Mouse (Mus musculus) heart, adult 2 months (tissue): Measurements from ENCODE around the gene Arl5b. TPM values are rescaled to one million over a fixed set of nuclear protein-coding genes. Genes with fewer than 3 reads are reported as not detected.

Experiments used
- DNase-seq, 2 experiments: peaks; one replicate each; pipeline ENCODE4 v3.0.0; 2021
- H3K27ac ChIP-seq: fragments of 200-600 bp; 2 replicates; pipeline ENCODE4 v1.8.1; 2022
- H3K27me3 ChIP-seq: fragments of 200-500 bp; 2 replicates; pipeline ENCODE4 v1.6.1; 2012; ENCODE audit warnings: mild to moderate bottlenecking, low read length, inconsistent platforms, mixed read lengths; ENCODE audit not compliant: control insufficient read depth, insufficient read depth
- H3K36me3 ChIP-seq: fragments of 200-500 bp; 2 replicates; pipeline ENCODE4 v1.6.1; 2012; ENCODE audit warnings: low read length, inconsistent platforms; ENCODE audit not compliant: control insufficient read depth, insufficient read depth
- H3K4me1 ChIP-seq: fragments of 200-500 bp; 2 replicates; pipeline ENCODE4 v1.6.1; 2011; ENCODE audit warnings: low read length; ENCODE audit not compliant: control insufficient read depth, insufficient read depth
- H3K4me3 ChIP-seq: fragments of 200-600 bp; 2 replicates; pipeline ENCODE4 v1.8.1; 2022
- H3K79me2 ChIP-seq: fragments of 200-500 bp; replicated peaks from 2 replicates; pipeline ENCODE4 v1.6.1; 2012; ENCODE audit warnings: mild to moderate bottlenecking, inconsistent platforms, low read length, moderate library complexity, mixed read lengths; ENCODE audit not compliant: control insufficient read depth, insufficient read depth
- H3K9ac ChIP-seq: fragments of 200-500 bp; 2 replicates; pipeline ENCODE4 v1.6.1; 2012; ENCODE audit warnings: low read depth, mild to moderate bottlenecking, control low read depth, inconsistent platforms, low read length, mixed read lengths
- CTCF ChIP-seq: fragments of 200-600 bp; IDR thresholded peaks from 2 replicates; pipeline ENCODE4 v1.8.1; 2022; ENCODE audit warnings: antibody characterized with exemption, mild to moderate bottlenecking, moderate library complexity
- EP300 ChIP-seq: fragments of 200-500 bp; IDR thresholded peaks from 2 replicates; pipeline ENCODE4 v1.6.1; 2011; ENCODE audit warnings: low read depth, low read length, control low read depth; ENCODE audit not compliant: insufficient read depth
- POLR2A ChIP-seq: fragments of 200-500 bp; IDR thresholded peaks from 2 replicates; pipeline ENCODE4 v1.6.1; 2011; ENCODE audit warnings: mild to moderate bottlenecking, low read depth, low read length, control low read depth; ENCODE audit not compliant: insufficient read depth
- WGBS: fragments of 180-500 bp; shearing (Covaris S2); methylation state at CpG from one replicate; pipeline ENCODE4 v1.1.7; 2018; 5-methylcytosine and 5-hydroxymethylcytosine counted together
- intact Hi-C: fragments of 180-260 bp; cut with DNase I; formaldehyde crosslinking; loops from one replicate; pipeline ENCODE4 v1.15.1; 2025
- polyA plus RNA-seq: library from polyadenylated mRNA; depleted of rRNA; stranded (reverse); fragments of >200 nt; gene quantifications from 2 replicates; pipeline ENCODE4 v1.2.3, GENCODE M21; 2012
- total RNA-seq, 2 experiments: library from RNA; stranded (reverse); gene quantifications; 2 replicates each; pipeline ENCODE4 v1.2.3; 2021

Gene Arl5b
- total and polyA plus RNA-seq, 3 experiments: 6.5 to 26.7 (median 26.5) TPM

- H3K4me3 ChIP-seq: no peak overlapping the region
- peaks cover 4% of the 10 kb centered on the region for H3K79me2 ChIP-seq
- 33% methylated on average over 1 of the region's 1 CpGs for WGBS
- TF ChIP-seq EP300: peak; percentile 70; the same call in 1 of the 2 replicates
- TF ChIP-seq POLR2A: no peak
- H3K36me3 ChIP-seq: peaks cover 42% of the 10 kb centered on the region
- H3K9ac ChIP-seq: no peak overlapping the region
- intact Hi-C loops: no loop called here
- H3K4me1 ChIP-seq: peaks cover 11% of the 10 kb centered on the region
- peak overlapping the region; percentile 67 for H3K27ac ChIP-seq
- H3K27me3 ChIP-seq: no peaks in the 10 kb centered on the region
- DNase-seq: peak in 1 of 2 experiments; percentile 25
These were observed 14.6 kb downstream of the Arl5b start for GRCm38 (mm10) chr2:15063815-15064214.

GRCm38 (mm10) chr2:15064380-15065269, 15.4 kb downstream of the Arl5b start:
- Histone ChIP-seq H3K27me3 (no peaks in the 10 kb centered on the region), H3K9ac (no peak overlapping the region), H3K27ac (peak overlapping the region; percentile 67), H3K36me3 (peaks cover 38% of the 10 kb centered on the region), H3K4me3 (no peak overlapping the region), H3K79me2 (peaks cover 4% of the 10 kb centered on the region), H3K4me1 (peaks cover 11% of the 10 kb centered on the region)
- intact Hi-C loops: no loop called here
- TF ChIP-seq CTCF (no peak), POLR2A (no peak), EP300 (no peak)
- no peak for DNase-seq
- 64% methylated on average over 7 of the region's 7 CpGs for WGBS

GRCm38 (mm10) chr2:15065447-15065846, 16.3 kb downstream of the Arl5b start:
- no peak for TF ChIP-seq CTCF
- TF ChIP-seq POLR2A: no peak
- no peak for TF ChIP-seq EP300
- Histone ChIP-seq H3K4me3 (no peak overlapping the region), H3K27me3 (no peaks in the 10 kb centered on the region), H3K36me3 (peaks cover 33% of the 10 kb centered on the region), H3K9ac (no peak overlapping the region), H3K4me1 (peaks cover 10% of the 10 kb centered on the region), H3K79me2 (peaks cover 4% of the 10 kb centered on the region), H3K27ac (peak overlapping the region; percentile 67; the same call in 1 of the 2 replicates)
- DNase-seq: no peak
- 40% methylated on average over 2 of the region's 2 CpGs for WGBS
- intact Hi-C loops: no loop called here

- peaks cover 7% of the 10 kb centered on the region for H3K4me1 ChIP-seq
- intact Hi-C loops: no loop called here
- H3K27me3 ChIP-seq: no peaks in the 10 kb centered on the region
- WGBS: 78% methylated on average over 5 of the region's 5 CpGs
- peaks cover 4% of the 10 kb centered on the region for H3K79me2 ChIP-seq
- DNase-seq: no peak
- H3K9ac ChIP-seq: no peak overlapping the region
- H3K27ac ChIP-seq: no peak overlapping the region
- H3K4me3 ChIP-seq: no peak overlapping the region
- TF ChIP-seq POLR2A: no peak
- TF ChIP-seq CTCF: no peak
- TF ChIP-seq EP300: no peak
- H3K36me3 ChIP-seq: peaks cover 26% of the 10 kb centered on the region
These were observed 17.9 kb downstream of the Arl5b start for GRCm38 (mm10) chr2:15067091-15067490.

- no peak overlapping the region for H3K4me3 ChIP-seq
- H3K9ac ChIP-seq: no peak overlapping the region
- peaks cover 2% of the 10 kb centered on the region for H3K36me3 ChIP-seq
- no peaks in the 10 kb centered on the region for H3K27me3 ChIP-seq
- no peak for TF ChIP-seq EP300
- no peak for TF ChIP-seq CTCF
- no peak for TF ChIP-seq POLR2A
- 97% methylated on average over 2 of the region's 2 CpGs for WGBS
- H3K79me2 ChIP-seq: no peaks in the 10 kb centered on the region
- no peaks in the 10 kb centered on the region for H3K4me1 ChIP-seq
- DNase-seq: no peak
- intact Hi-C loops: no loop called here
- H3K27ac ChIP-seq: no peak overlapping the region
These were observed 34.5 kb downstream of the Arl5b start for GRCm38 (mm10) chr2:15083702-15084101.

- intact Hi-C loops: no loop called here
- no peaks in the 10 kb centered on the region for H3K4me1 ChIP-seq
- no peaks in the 10 kb centered on the region for H3K79me2 ChIP-seq
- H3K27ac ChIP-seq: no peak overlapping the region
- no peak overlapping the region for H3K9ac ChIP-seq
- H3K36me3 ChIP-seq: no peaks in the 10 kb centered on the region
- no peak overlapping the region for H3K4me3 ChIP-seq
- TF ChIP-seq CTCF: no peak
- WGBS: 67% methylated on average over 1 of the region's 1 CpGs
- H3K27me3 ChIP-seq: no peaks in the 10 kb centered on the region
- no peak for DNase-seq
These were observed 38.1 kb downstream of the Arl5b start for GRCm38 (mm10) chr2:15087308-15087707.
